Mouse (Mus musculus) midbrain, embryonic 11.5 days (tissue): ENCODE results near the gene Jmjd8. TPM values are rescaled to one million over a fixed set of nuclear protein-coding genes. Genes with fewer than 3 reads are reported as not detected.

ENCODE experiments used
- ATAC-seq: fragments of 200-750 bp; cut with Nextera tagmentation; 2 replicates; pipeline ENCODE4 v1.8.0; 2017; ENCODE audit warnings: moderate TSS enrichment, moderate library complexity; ENCODE audit not compliant: low FRiP score
- DNase-seq: peaks from one replicate; pipeline ENCODE4 v3.0.0; 2015; ENCODE audit warnings: low spot score; ENCODE audit errors: missing footprints
- H3K27ac ChIP-seq: fragments of 300-500 bp; sonication (generic); 2 replicates; pipeline ENCODE4 v1.5.1; 2014; ENCODE audit warnings: low read depth, low read length
- H3K27me3 ChIP-seq: fragments of 300-500 bp; sonication (generic); 2 replicates; pipeline ENCODE4 v1.6.1; 2014; ENCODE audit warnings: mild to moderate bottlenecking, low read length, moderate library complexity, mixed read lengths; ENCODE audit not compliant: control insufficient read depth, insufficient read depth
- H3K36me3 ChIP-seq: fragments of 300-500 bp; sonication (generic); 2 replicates; pipeline ENCODE4 v1.6.1; 2014; ENCODE audit warnings: mild to moderate bottlenecking, low read length, moderate library complexity, mixed read lengths; ENCODE audit not compliant: control insufficient read depth, insufficient read depth
- H3K4me1 ChIP-seq: fragments of 300-500 bp; sonication (generic); 2 replicates; pipeline ENCODE4 v1.6.1; 2014; ENCODE audit warnings: low read length; ENCODE audit not compliant: control insufficient read depth, insufficient read depth
- H3K4me2 ChIP-seq: fragments of 300-500 bp; sonication (generic); 2 replicates; pipeline ENCODE4 v1.6.1; 2014; ENCODE audit warnings: mild to moderate bottlenecking, moderate library complexity
- H3K4me3 ChIP-seq: fragments of 300-500 bp; sonication (generic); 2 replicates; pipeline ENCODE4 v1.5.1; 2014; ENCODE audit warnings: low read depth, low read length
- H3K9ac ChIP-seq: fragments of 300-500 bp; sonication (generic); 2 replicates; pipeline ENCODE4 v1.6.1; 2014; ENCODE audit warnings: low read length
- H3K9me3 ChIP-seq: fragments of 300-500 bp; sonication (generic); 2 replicates; pipeline ENCODE4 v1.6.1; 2016; ENCODE audit warnings: low read length; ENCODE audit not compliant: control insufficient read depth
- WGBS: fragments of 180-500 bp; shearing (Covaris S2); extraction: QIAGEN DNeasy Blood & Tissue Kit; methylation state at CpG from one replicate; pipeline ENCODE4 v1.1.7; 2014; 5-methylcytosine and 5-hydroxymethylcytosine counted together
- polyA plus RNA-seq: library from polyadenylated mRNA; unstranded; fragments of >200 nt; fragmentation: Nextera tagmentation; extraction: Ambion mirVana; gene quantifications from 2 replicates; pipeline ENCODE4 v1.2.1, GENCODE M21; 2014

Gene Jmjd8
- polyA plus RNA-seq, 1 experiment from 2014 or later: 54.1 TPM

- peak overlapping the region; percentile 67 for H3K9ac ChIP-seq
- H3K4me2 ChIP-seq: peak overlapping the region; percentile 96
- 89% methylated on average over 12 of the region's 12 CpGs for WGBS
- no peak overlapping the region for H3K27ac ChIP-seq
- H3K36me3 ChIP-seq: peaks cover 16% of the 10 kb centered on the region; the same call in 1 of the 2 replicates
- ATAC-seq: no peak
- H3K27me3 ChIP-seq: no peaks in the 10 kb centered on the region; the same call in 1 of the 2 replicates
- peaks cover 58% of the 10 kb centered on the region for H3K4me1 ChIP-seq
- peak overlapping the region; percentile 71; the same call in 1 of the 2 replicates for H3K4me3 ChIP-seq
- H3K9me3 ChIP-seq: no peaks in the 10 kb centered on the region
- DNase-seq: no peak
Observed at GRCm38 (mm10) chr17:25834595-25835222, 6.0 kb downstream of the Jmjd8 start.

GRCm38 (mm10) chr17:25835301-25835700 is 6.6 kb downstream of the Jmjd8 start:
- peaks cover 17% of the 10 kb centered on the region for H3K36me3 ChIP-seq
- ATAC-seq (no peak), DNase-seq (no peak)
- H3K9ac ChIP-seq: no peak overlapping the region
- 94% methylated on average over 7 of the region's 7 CpGs for WGBS
- H3K4me2 ChIP-seq: no peak overlapping the region
- H3K4me3 ChIP-seq: no peak overlapping the region
- no peaks in the 10 kb centered on the region; the same call in 1 of the 2 replicates for H3K27me3 ChIP-seq
- peaks cover 52% of the 10 kb centered on the region for H3K4me1 ChIP-seq
- no peaks in the 10 kb centered on the region for H3K9me3 ChIP-seq
- no peak overlapping the region for H3K27ac ChIP-seq

DNA sequence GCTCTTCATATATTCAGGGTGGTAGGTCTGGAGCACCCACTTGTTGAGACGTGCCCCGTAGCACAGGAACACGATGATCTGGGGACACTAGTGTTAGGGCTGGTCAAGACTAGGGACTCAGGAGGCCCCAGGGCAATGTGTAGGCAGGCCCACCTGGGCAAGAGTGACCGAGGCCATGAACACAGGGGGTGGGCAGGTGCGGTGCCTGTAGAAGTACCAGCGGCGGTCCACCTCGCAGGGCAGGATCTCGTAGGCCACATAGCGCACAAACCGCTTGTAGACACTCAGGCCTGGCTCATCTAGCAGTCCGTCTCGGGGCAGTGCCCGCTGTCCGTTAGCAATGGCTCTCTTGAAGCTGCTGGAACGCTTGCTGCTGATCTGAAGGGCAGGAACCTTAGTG is 7.1 kb downstream of the Jmjd8 start:
- Histone ChIP-seq H3K9me3 (no peaks in the 10 kb centered on the region), H3K4me3 (no peak overlapping the region), H3K36me3 (peaks cover 19% of the 10 kb centered on the region), H3K27me3 (no peaks in the 10 kb centered on the region; the same call in 1 of the 2 replicates), H3K9ac (no peak overlapping the region), H3K27ac (no peak overlapping the region; the same call in 1 of the 2 replicates), H3K4me2 (no peak overlapping the region), H3K4me1 (peaks cover 52% of the 10 kb centered on the region)
- DNase-seq: no peak
- ATAC-seq: no peak
- 96% methylated on average over 16 of the region's 16 CpGs for WGBS

GRCm38 (mm10) chr17:25836397-25837075 is 7.9 kb downstream of the Jmjd8 start:
- peak overlapping the region; percentile 43 for H3K9ac ChIP-seq
- H3K27ac ChIP-seq: no peak overlapping the region; the same call in 1 of the 2 replicates
- peak overlapping the region; percentile 29 for H3K4me3 ChIP-seq
- no peaks in the 10 kb centered on the region for H3K9me3 ChIP-seq
- H3K36me3 ChIP-seq: peaks cover 18% of the 10 kb centered on the region
- 23% methylated on average over 23 of the region's 23 CpGs for WGBS
- no peak for DNase-seq
- peak overlapping the region; percentile 52 for H3K4me2 ChIP-seq
- H3K27me3 ChIP-seq: no peaks in the 10 kb centered on the region; the same call in 1 of the 2 replicates
- H3K4me1 ChIP-seq: peaks cover 45% of the 10 kb centered on the region
- ATAC-seq: no peak

GRCm38 (mm10) chr17:25837076-25837410 is 8.4 kb downstream of the Jmjd8 start, which contains the start of gene Rhbdl1:
Rhbdl1 (minus strand) TSS chr17:25837295.
- peak within 1 kb of the TSS; percentile 43 for H3K9ac ChIP-seq
- H3K27me3 ChIP-seq: no peaks in the 10 kb centered on the region; the same call in 1 of the 2 replicates
- 1% methylated on average over 27 of the region's 29 CpGs for whole genome bisulfite sequencing
- no peak within 1 kb of the TSS; the same call in 1 of the 2 replicates for H3K27ac ChIP-seq
- ATAC-seq (no peak), DNase-seq (peak; percentile 95)
- H3K4me3 ChIP-seq: peak within 1 kb of the TSS; percentile 29
- H3K4me1 ChIP-seq: peaks cover 40% of the 10 kb centered on the region
- H3K9me3 ChIP-seq: no peaks in the 10 kb centered on the region
- peak within 1 kb of the TSS; percentile 52 for H3K4me2 ChIP-seq
- H3K36me3 ChIP-seq: peaks cover 23% of the 10 kb centered on the region

GRCm38 (mm10) chr17:25837533-25837932 is 8.9 kb downstream of the Jmjd8 start:
- Histone ChIP-seq H3K4me1 (peaks cover 39% of the 10 kb centered on the region), H3K27me3 (no peaks in the 10 kb centered on the region; the same call in 1 of the 2 replicates), H3K27ac (no peak overlapping the region), H3K4me2 (peak overlapping the region; percentile 52; the same call in 1 of the 2 replicates), H3K4me3 (no peak overlapping the region), H3K36me3 (peaks cover 25% of the 10 kb centered on the region), H3K9me3 (no peaks in the 10 kb centered on the region), H3K9ac (no peak overlapping the region)
- WGBS: 40% methylated on average over 3 of the region's 3 CpGs
- no peak for DNase-seq
- ATAC-seq: no peak

DNA sequence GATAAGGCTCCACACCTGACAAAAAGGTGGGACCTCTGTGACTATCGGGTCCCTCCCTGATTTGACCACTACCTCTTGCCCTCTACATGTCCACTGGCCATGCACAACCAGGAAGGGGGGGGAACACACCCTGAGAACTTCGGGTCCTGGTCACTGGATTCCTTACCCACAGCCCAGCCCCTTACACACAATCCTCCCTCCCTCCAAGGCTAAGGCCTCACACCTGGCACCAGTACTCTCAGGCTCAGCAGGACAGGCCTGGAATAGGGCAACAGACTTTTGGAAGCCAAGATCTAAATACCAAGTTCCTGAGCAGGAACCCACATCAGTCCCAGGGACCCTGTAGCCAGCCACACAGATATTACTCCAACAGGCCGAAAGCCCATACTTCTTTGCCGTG is 10.2 kb downstream of the Jmjd8 start:
- no peaks in the 10 kb centered on the region; the same call in 1 of the 2 replicates for H3K27me3 ChIP-seq

GRCm38 (mm10) chr17:25839455-25840235 is 11.0 kb downstream of the Jmjd8 start:
- no peak for DNase-seq
- no peak overlapping the region for H3K4me3 ChIP-seq
- WGBS: 89% methylated on average over 14 of the region's 14 CpGs
- H3K9me3 ChIP-seq: no peaks in the 10 kb centered on the region
- ATAC-seq: no peak
- peaks cover 36% of the 10 kb centered on the region for H3K4me1 ChIP-seq
- H3K9ac ChIP-seq: no peak overlapping the region
- H3K4me2 ChIP-seq: no peak overlapping the region
- no peak overlapping the region for H3K27ac ChIP-seq
- peaks cover 25% of the 10 kb centered on the region for H3K36me3 ChIP-seq
- no peaks in the 10 kb centered on the region; the same call in 1 of the 2 replicates for H3K27me3 ChIP-seq

More for the DNA sequence above, 10.2 kb downstream of the Jmjd8 start:
- Histone ChIP-seq H3K4me2 (no peak overlapping the region), H3K9ac (no peak overlapping the region), H3K27ac (no peak overlapping the region), H3K36me3 (peaks cover 25% of the 10 kb centered on the region), H3K4me1 (peaks cover 43% of the 10 kb centered on the region), H3K9me3 (no peaks in the 10 kb centered on the region), H3K4me3 (no peak overlapping the region)
- WGBS: 88% methylated on average over 4 of the region's 4 CpGs
- no peak for ATAC-seq
- no peak for DNase-seq
